Mouse (Mus musculus) bone marrow macrophage, adult 2 months (primary cell): ENCODE measurements around the gene Gm10337.

ENCODE experiments used
- CTCF ChIP-seq: IDR thresholded peaks from 2 replicates; pipeline ENCODE4 v1.5.1; 2012; ENCODE audit warnings: low read depth, mild to moderate bottlenecking, low read length, moderate library complexity
- POLR2A ChIP-seq: IDR thresholded peaks from 2 replicates; pipeline ENCODE4 v1.6.1; 2012; ENCODE audit warnings: mild to moderate bottlenecking, low read depth, low read length, borderline replicate concordance

GRCm38 (mm10) chr15:102460409-102460808 is 43.1 kb upstream of the Gm10337 start:
- TF ChIP-seq POLR2A (no peak), CTCF (no peak)
